Comparison of ENCODE assay signal across 13 mouse cellular contexts in genomic region chr12:108905620-108906302, GRCm38 (mm10). TPM values are rescaled to one million over a fixed set of nuclear protein-coding genes. Genes with fewer than 3 reads are reported as not detected.
DNase-seq lines count a peak whose midpoint lies in the region; ATAC-seq and TF ChIP-seq lines count a peak whose summit lies in the region.
"Had no signal": no experiment of that assay in that cellular context is flagged by ENCODE, and none has a peak within 500 bp of the region (broad histone marks: within the 10 kb centered on the region; RNA-seq: fewer than 3 reads in every experiment).

No protein-coding gene starts in this region.

- DNase-seq in cerebellum, postnatal 14 days, result peak; percentile 34 to 45
- DNase-seq in cerebellum, postnatal 36 days, result no peak
- DNase-seq in kidney, postnatal 14 days, result peak; percentile 18
- DNase-seq in kidney, adult 18-20 months, result no peak
- peak; percentile 59 for DNase-seq in hindbrain, postnatal 0 days (ENCODE audit: low spot score)
- no peak for DNase-seq in MN1 (ENCODE audit: low spot score)
- DNase-seq: cerebellum, adult 18-20 months; right cerebral cortex, postnatal 14 days had no signal

- 20% methylated on average over 14 of the region's 14 CpGs for WGBS in hindbrain, postnatal 0 days
- WGBS in neural tube, embryonic 14.5 days, result 19% methylated on average over 14 of the region's 14 CpGs

- H3K36me3 ChIP-seq in hindbrain, postnatal 0 days (ENCODE audit: insufficient read depth, low read length), result no peaks in the 10 kb centered on the region
- no peaks in the 10 kb centered on the region for H3K36me3 ChIP-seq in neural tube, embryonic 14.5 days (ENCODE audit: control insufficient read depth, insufficient read depth, low read length)
- H3K36me3 ChIP-seq: heart, embryonic 15.5 days had no signal

- H3K9ac ChIP-seq in hindbrain, postnatal 0 days (replicated peaks; ENCODE audit: low read length), result no peak overlapping the region
- H3K9ac ChIP-seq in neural tube, embryonic 14.5 days (replicated peaks; ENCODE audit: low read depth, low read length), result no peak overlapping the region
- H3K9ac ChIP-seq: heart, embryonic 15.5 days had no signal

- no peak overlapping the region for H3K27ac ChIP-seq in hindbrain, postnatal 0 days
- H3K27ac ChIP-seq in neural tube, embryonic 14.5 days (ENCODE audit: low read depth, low read length), result peak overlapping the region; percentile 57; the same call in 1 of the 2 replicates
- H3K27ac ChIP-seq: heart, embryonic 15.5 days had no signal

- H3K27me3 ChIP-seq in hindbrain, postnatal 0 days (ENCODE audit: insufficient read depth, low read length), result no peaks in the 10 kb centered on the region
- H3K27me3 ChIP-seq in neural tube, embryonic 14.5 days (ENCODE audit: control insufficient read depth, insufficient read depth, low read length), result no peaks in the 10 kb centered on the region
- H3K27me3 ChIP-seq: heart, embryonic 15.5 days had no signal

- ATAC-seq in hindbrain, postnatal 0 days, result no peak; the same call in 1 of the 2 replicates
- ATAC-seq in neural tube, embryonic 14.5 days (ENCODE audit: low read depth), result no peak
- no peak for ATAC-seq in CD4-positive, CD25-positive, alpha-beta regulatory T cell, adult 4 months
- ATAC-seq: lung, postnatal 0 days had no signal

- no peak overlapping the region for H3K4me2 ChIP-seq in hindbrain, postnatal 0 days (ENCODE audit: low read depth, low read length)
- H3K4me2 ChIP-seq in neural tube, embryonic 14.5 days (ENCODE audit: low read depth, low read length), result no peak overlapping the region
- H3K4me2 ChIP-seq: heart, embryonic 15.5 days had no signal

- H3K4me1 ChIP-seq in hindbrain, postnatal 0 days (ENCODE audit: insufficient read depth, low read length), result peaks cover 9% of the 10 kb centered on the region; the same call in 1 of the 2 replicates
- H3K4me1 ChIP-seq in neural tube, embryonic 14.5 days (ENCODE audit: control insufficient read depth, insufficient read depth, low read length), result peaks cover 52% of the 10 kb centered on the region
- H3K4me1 ChIP-seq: heart, embryonic 15.5 days had no signal

- no peaks in the 10 kb centered on the region for H3K9me3 ChIP-seq in hindbrain, postnatal 0 days (ENCODE audit: low read length)
- no peaks in the 10 kb centered on the region for H3K9me3 ChIP-seq in neural tube, embryonic 14.5 days (ENCODE audit: control insufficient read depth, low read length)
- H3K9me3 ChIP-seq: heart, embryonic 15.5 days had no signal

- peak; percentile 29; the same call in 1 of the 2 replicates for TF ChIP-seq CTCF in hindbrain, postnatal 0 days (IDR thresholded peaks at IDR 0.05; ENCODE audit: low read depth)

- H3K4me3 ChIP-seq in hindbrain, postnatal 0 days (ENCODE audit: low read length), result no peak overlapping the region
- no peak overlapping the region for H3K4me3 ChIP-seq in neural tube, embryonic 14.5 days (ENCODE audit: low read depth, low read length)
- H3K4me3 ChIP-seq: erythroblast, embryonic 14.5 days; heart, embryonic 15.5 days had no signal

RNA-seq across cellular contexts. Expression of gene Wars, which starts 11.8 kb away (rescaled TPM):
- total RNA-seq in hindbrain, postnatal 0 days (2014; rRNA removed), result 114 and 123 TPM in 2 replicates
- polyA plus RNA-seq in hindbrain, postnatal 0 days (2015; fragmentation: Nextera tagmentation; extraction: Ambion mirVana), result 92.4 and 95.4 TPM in 2 replicates
- 102 and 110 TPM in 2 replicates for polyA plus RNA-seq in neural tube, embryonic 14.5 days (2014; fragmentation: Nextera tagmentation; extraction: Ambion mirVana)
- 10 to 100 TPM; 52.8 to 85.9 TPM for polyA plus RNA-seq in CD4-positive, CD25-positive, alpha-beta regulatory T cell, adult 4 months (2017; shearing (Covaris generic))

RNA-seq across cellular contexts. Expression of gene Wdr25, which starts 12.3 kb away (rescaled TPM):
- 5.8 and 7.4 TPM in 2 replicates for total RNA-seq in hindbrain, postnatal 0 days (2014; rRNA removed)
- 4.7 and 5.4 TPM in 2 replicates for polyA plus RNA-seq in hindbrain, postnatal 0 days (2015; fragmentation: Nextera tagmentation; extraction: Ambion mirVana)
- 4.5 and 5.0 TPM in 2 replicates for polyA plus RNA-seq in neural tube, embryonic 14.5 days (2014; fragmentation: Nextera tagmentation; extraction: Ambion mirVana)
- 10 to 100 TPM in 1 of 2 experiments, 1 to 10 TPM in 1; 5.7 to 19.2 TPM for polyA plus RNA-seq in CD4-positive, CD25-positive, alpha-beta regulatory T cell, adult 4 months (2017; shearing (Covaris generic))

Comparison
In these comparisons a context has a peak if more than half of its experiments do, and no peak if none do; other contexts are left out.
1. DNase-seq: peak in cerebellum, postnatal 14 days (2 of 2), kidney, postnatal 14 days (single experiment) and hindbrain, postnatal 0 days (single experiment); none in cerebellum, postnatal 36 days (0 of 2), kidney, adult 18-20 months (single experiment) and MN1 (single experiment).